Mouse (Mus musculus) cortical plate, adult 2 months (tissue): Measurements from ENCODE around the gene Disp1.

Experiments
- CTCF ChIP-seq: fragments of 200-500 bp; IDR thresholded peaks from 2 replicates; pipeline ENCODE4 v1.5.1; 2011; ENCODE audit warnings: mild to moderate bottlenecking, control low read depth, low read length; ENCODE audit not compliant: insufficient read depth; ENCODE audit errors: extremely low read depth
- POLR2A ChIP-seq: fragments of 200-500 bp; IDR thresholded peaks from 2 replicates; pipeline ENCODE4 v1.6.1; 2011; ENCODE audit warnings: mild to moderate bottlenecking, low read length, control low read depth; ENCODE audit not compliant: insufficient read depth; ENCODE audit errors: extremely low read depth

- TF ChIP-seq CTCF (no peak), POLR2A (no peak)
These were observed 179.6 kb downstream of the Disp1 start for GRCm38 (mm10) chr1:183041703-183042102.
